Mouse (Mus musculus): ENCODE data around the gene Trio. TPM values are rescaled to one million over a fixed set of nuclear protein-coding genes. Genes with fewer than 3 reads are reported as not detected.

Gene Trio
- polyA plus RNA-seq, 1 experiment from 2014 or later: 82.3 TPM

DNA sequence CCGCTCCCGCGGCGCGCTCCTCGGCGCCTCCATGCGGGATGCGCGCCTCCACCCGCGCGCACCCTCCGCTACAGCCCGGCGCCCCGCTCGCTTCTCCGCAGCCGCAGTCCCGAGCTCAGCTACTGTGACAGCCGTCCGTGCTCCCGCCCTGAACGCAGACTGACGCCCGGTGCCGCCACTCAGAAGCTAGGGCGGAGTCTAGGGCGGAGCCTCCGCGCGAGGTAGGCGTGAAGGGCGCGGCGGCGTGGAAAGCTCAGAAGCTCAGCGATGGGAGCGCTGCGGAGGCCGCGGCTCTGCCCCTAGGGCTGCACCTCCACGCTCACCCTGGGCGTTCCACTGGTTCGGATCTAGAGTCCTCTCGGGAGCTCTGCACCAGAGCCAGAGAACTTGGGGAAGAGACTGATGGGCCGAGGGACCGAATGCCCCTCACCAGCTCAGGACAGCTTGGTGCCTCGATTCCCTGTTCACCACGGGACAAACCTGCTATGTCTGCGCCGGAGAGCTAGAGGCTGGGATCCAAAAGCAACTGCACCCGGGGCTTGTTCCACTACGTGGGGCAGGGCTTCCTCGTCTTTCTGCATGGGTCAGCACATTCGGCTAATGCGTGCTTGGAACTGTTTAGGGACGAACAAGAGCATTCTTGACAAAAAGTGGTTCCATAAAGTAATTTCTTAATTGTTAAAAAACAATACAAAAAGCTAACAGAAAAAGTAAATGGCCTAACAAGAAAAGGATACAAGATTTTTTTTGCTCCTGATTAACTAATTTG is 344.0 kb downstream of the Trio start, which contains the start of gene Otulinl:
TSS of gene Otulinl (minus strand) at position 161 of the 769 bp plus-strand sequence.
- peaks cover 8% of the 10 kb centered on the region; the same call in 1 of the 2 replicates for H3K4me1 ChIP-seq (replicated peaks)
- peak within 1 kb of the TSS; percentile 86 for H3K4me2 ChIP-seq
- peak; percentile 99 for ATAC-seq (ENCODE audit: insufficient number of reproducible peaks, insufficient read depth, low FRiP score, low TSS enrichment, low read depth)
- H3K4me3 ChIP-seq (replicated peaks): peak within 1 kb of the TSS; percentile 68
- H3K27ac ChIP-seq: no peak within 1 kb of the TSS
- H3K9me3 ChIP-seq: no peaks in the 10 kb centered on the region
- 2% methylated on average over 59 of the region's 59 CpGs for WGBS
- H3K27me3 ChIP-seq: no peaks in the 10 kb centered on the region
- peak within 1 kb of the TSS; percentile 76 for H3K9ac ChIP-seq (replicated peaks)
- H3K36me3 ChIP-seq: no peaks in the 10 kb centered on the region

DNA sequence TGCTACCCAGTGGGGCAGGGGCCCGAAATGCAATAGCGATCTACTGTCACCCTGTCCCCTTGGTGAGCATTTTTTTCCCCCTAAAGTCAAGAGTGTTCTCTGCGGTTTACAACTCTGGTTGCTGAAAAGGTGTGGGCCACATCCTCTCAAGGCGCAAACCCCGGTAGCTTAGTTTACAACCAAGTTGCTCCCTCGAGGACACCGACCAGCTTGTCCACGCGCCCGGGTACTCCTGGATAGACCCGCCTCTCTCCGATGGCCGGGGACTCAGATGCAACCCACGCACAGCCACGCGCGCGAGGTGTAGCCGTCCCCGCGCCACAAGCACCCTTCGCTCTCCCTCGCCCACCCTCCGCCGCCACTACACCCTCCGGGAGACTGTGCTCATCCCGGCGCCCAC is 344.7 kb downstream of the Trio start:
- H3K9ac ChIP-seq (replicated peaks): peak overlapping the region; percentile 76
- peak overlapping the region; percentile 68 for H3K4me3 ChIP-seq (replicated peaks)
- WGBS: 2% methylated on average over 28 of the region's 28 CpGs
- no peaks in the 10 kb centered on the region for H3K9me3 ChIP-seq
- no peak; the same call in none of the 2 replicates for ATAC-seq (ENCODE audit: insufficient number of reproducible peaks, insufficient read depth, low FRiP score, low TSS enrichment, low read depth)
- peaks cover 8% of the 10 kb centered on the region; the same call in 1 of the 2 replicates for H3K4me1 ChIP-seq (replicated peaks)
- no peaks in the 10 kb centered on the region for H3K36me3 ChIP-seq
- no peaks in the 10 kb centered on the region for H3K27me3 ChIP-seq
- H3K27ac ChIP-seq: no peak overlapping the region
- H3K4me2 ChIP-seq: peak overlapping the region; percentile 86

Other genes starting within 250 kb of the Trio start
- gene Dnah5, start 177.9 kb upstream of the Trio start, polyA plus RNA-seq (2016; fragmentation: Nextera tagmentation; extraction: Ambion mirVana): not detected in 2 replicates